Mouse (Mus musculus) bone marrow macrophage, adult 2 months (primary cell): ENCODE measurements around the gene Trp53i13.

ENCODE experiments used
- CTCF ChIP-seq: IDR thresholded peaks from 2 replicates; pipeline ENCODE4 v1.5.1; 2012; ENCODE audit warnings: low read depth, mild to moderate bottlenecking, low read length, moderate library complexity
- POLR2A ChIP-seq: IDR thresholded peaks from 2 replicates; pipeline ENCODE4 v1.6.1; 2012; ENCODE audit warnings: mild to moderate bottlenecking, low read depth, low read length, borderline replicate concordance

GRCm38 (mm10) chr11:77491502-77492291 lies 24.1 kb downstream of the Trp53i13 start:
- TF ChIP-seq POLR2A, result no peak
- TF ChIP-seq CTCF, result no peak
